Mouse (Mus musculus): ENCODE data around the gene Cd302.

Gene Cd302

DNA sequence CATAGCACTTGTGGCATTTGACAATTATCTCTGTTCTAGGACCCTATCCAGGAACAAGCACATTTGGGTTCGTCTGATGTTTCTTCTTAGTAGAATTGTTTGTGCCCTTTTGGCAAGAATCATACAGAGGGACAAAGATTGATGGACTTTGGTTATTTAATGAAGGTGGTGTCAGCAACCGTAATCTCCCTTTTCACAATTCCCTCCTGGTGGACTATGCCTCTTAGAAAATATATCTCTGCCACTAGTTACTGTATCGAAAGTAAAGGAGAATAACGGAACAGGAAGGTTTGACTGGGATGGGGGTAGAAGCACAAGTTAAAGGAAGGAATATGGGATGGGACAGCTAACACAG, at the start of gene Cd302:
TSS of gene Cd302 (minus strand) at position 22 of the 355 bp plus-strand sequence.
- DNase-seq (ENCODE audit: low spot score in 2 of 2), result no peak

DNA sequence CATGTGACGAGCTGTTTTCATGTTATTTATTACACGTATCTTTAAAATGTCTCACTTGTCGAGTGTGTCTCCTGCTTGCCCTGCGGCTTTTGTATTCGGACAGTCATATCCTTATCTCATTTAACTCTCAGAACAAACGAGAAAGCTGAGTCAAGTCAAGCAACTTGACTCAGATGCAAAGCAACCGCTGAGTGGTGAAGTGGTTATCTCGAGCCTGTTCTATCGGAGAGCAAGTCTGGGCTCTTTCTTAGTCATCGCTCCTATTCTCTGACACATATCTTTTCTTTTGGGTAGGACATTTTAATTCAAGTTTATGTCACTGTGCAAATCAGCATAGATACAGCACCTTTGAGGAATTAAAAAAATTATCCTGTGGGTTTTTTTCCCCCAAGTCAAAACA, 44.4 kb upstream of the Cd302 start:
- no peak for DNase-seq (ENCODE audit: low spot score in 2 of 2)

DNA sequence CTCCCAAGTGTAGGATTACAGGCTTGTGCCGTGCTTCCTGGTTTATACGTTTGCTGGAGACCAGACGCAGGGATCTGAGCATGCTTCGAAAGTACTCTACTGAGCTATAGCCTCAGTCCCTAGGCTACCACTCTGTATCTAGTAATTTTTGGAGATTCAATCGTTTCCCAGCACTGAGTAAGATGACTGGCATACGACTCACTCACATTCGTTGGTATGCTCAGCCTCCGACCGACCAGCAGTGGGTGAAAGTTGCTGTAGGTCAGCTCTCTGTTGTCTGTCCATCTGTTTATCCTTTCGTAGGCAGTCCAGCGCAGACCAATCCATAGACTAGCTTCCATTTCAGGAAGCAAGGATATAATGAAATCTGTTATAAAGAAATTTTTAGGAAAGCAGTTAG, 43.3 kb upstream of the Cd302 start:
- DNase-seq (ENCODE audit: low spot score in 2 of 2), result no peak

DNA sequence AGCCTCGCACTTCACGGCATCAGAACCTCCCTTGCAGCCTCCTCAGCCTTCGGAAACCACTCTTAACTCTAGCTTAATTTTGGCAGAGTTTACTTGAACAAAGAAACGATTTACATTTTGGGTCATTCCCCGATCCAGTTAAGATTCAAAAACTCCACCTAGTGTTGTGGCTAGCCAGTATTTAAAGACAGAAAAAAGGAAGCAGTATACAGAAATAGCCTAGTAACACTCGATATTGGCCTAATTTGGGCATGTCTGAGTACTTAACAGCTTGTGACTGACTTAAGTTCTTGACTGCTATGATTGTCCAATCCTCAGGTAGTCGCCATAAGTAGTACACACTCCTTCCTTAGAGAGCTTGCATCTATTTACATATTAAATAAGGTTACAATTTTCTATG, 42.7 kb upstream of the Cd302 start:
- DNase-seq (ENCODE audit: low spot score in 2 of 2), result no peak

DNA sequence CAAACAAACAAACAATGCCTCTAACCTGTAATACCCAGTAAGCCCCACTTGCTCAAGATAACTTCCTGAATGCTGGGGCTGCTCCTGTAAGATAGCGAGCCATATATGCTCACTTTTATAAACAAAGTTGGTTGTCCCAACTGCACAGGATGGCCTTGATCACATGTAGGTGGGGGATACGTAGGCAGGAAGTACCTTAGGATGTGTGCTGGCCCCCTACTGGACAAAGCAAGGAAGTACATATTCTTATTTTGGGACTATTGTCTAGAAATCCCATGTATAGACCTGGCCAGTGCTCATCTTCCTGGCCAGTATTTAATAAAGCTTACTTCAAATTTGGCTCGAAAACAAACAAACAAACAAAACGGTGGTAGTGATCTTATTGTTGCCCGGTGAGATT, 39.1 kb upstream of the Cd302 start:
- DNase-seq (ENCODE audit: low spot score in 2 of 2), result no peak

DNA sequence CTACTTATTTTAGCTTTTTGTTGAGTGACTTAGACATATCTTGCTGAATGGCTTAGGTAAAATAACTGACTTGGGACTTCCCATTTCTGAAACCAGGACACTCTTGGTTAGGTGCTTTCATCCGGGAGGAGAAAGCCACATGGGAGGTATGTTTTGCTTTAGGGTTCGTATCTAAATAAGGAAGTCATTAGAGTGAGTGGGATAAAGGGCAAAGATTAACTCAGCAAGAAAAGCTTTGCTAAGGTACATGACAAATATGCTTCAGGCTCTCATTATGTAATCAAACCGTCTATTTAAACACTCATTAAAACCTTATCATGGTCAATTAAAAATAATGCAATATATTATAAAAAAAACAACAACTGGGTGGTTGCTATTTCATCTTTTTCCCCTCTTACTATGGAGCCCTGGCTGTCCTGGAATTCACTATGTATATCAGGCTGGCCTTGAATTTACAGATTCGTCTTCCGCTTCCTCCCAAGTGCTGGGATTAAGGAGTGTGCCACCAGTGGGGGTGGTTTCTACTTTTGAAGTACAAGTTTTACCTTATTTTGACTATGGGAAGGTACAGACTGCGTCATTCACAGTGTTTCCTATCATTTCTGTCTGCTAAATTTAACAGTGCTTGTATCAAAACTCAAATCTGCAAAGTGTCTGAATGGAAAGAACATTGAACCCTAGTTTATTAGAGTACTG, 37.9 kb upstream of the Cd302 start:
- DNase-seq (ENCODE audit: low spot score in 2 of 2), result no peak

DNA sequence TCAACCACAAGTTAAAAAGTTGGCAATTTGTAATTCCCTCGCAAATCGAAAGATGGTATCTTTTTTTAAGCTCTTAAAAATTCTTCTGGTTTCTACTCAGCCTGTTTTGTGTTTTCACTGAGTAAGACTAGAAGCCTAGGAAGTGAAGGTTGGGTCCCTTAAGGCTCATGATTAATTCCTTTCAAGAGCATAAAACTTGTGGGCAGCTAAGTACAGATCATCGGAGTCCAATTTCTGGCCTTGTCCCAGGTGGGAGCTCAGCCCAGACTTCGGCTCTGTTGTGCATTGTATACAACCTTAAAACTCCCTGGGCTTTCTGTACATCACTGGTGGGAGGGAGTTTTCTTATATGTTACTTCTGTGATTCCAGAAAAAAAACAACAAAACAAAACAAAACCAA, 19.5 kb upstream of the Cd302 start:
- no peak for DNase-seq (ENCODE audit: low spot score in 2 of 2)

DNA sequence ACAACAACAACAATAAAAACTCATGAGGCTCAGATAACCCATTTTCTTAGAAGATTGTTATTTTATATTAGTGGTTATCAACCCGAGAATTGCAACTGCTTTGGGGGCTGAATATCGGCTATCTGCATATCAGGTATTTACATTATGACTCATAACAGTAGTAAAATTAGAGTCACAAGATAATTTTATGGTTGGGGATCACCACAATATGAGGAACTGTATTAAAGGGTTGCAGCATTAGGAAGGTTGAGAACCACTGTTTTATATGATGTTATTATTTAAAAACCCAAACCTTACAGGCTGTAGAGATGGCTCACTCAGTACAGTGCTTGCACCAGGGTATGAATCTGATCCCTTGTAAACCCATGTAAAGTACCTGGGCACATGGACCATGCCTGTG, 15.0 kb upstream of the Cd302 start:
- no peak for DNase-seq (ENCODE audit: low spot score in 2 of 2)

DNA sequence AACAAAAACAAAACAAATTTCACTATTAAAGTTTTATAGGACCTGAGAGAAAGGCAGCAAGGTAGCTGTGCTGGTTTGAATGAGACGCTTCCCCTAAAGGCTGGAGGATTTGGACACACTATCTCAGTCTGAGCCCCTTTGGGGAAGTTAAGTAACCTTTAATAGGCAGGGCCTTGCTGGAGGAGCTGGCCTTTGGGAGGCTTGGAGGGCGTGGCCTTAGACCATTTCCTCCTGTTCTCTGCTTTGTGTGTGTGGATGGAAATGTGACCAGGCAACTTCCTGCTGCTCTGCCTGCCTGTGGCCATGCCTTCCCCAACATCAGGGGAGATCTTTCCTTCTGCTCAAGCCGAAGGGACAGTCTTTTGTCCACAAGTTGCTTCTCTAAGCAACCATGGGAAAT, 14.0 kb upstream of the Cd302 start:
- DNase-seq (ENCODE audit: low spot score in 2 of 2), result no peak

DNA sequence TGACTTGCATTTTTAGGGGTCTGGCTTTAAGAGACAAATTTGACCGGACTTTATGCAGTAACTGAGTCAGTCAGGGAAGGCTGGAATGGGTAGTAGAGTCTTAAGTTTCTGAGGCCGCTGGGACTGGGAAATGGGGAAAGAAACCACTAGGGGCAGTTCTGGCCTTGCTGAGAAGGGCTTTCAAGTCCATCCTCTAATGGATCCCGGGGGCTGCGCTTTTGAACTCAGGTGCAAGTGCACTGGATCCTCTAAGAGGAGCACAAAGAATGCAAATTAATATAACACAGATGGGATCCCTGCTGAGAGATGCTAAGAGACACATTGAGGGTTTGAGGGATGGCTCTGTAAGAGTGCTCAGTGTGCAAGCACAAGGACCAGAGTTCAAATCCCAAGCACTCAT, 7.1 kb upstream of the Cd302 start:
- no peak for DNase-seq (ENCODE audit: low spot score in 2 of 2)

DNA sequence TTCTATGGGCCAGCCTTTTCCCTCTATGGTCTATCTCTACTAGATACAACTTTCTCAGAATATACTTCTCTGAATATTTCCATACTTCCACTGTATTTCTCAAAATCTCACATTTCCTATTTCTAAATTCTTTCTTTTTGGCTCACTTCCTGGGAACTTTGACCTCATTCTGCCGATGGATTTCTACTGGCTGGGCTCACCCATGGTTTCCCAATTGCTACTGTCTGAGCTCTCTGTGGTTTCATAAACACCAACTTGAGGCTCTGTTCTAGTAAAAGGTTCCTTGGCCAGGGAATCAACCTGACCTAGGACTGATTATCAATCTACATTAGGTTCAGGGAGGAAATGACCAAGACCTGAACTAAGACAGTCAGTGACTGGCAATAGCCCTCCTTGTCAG, 5.2 kb upstream of the Cd302 start:
- no peak for DNase-seq (ENCODE audit: low spot score in 2 of 2)

DNA sequence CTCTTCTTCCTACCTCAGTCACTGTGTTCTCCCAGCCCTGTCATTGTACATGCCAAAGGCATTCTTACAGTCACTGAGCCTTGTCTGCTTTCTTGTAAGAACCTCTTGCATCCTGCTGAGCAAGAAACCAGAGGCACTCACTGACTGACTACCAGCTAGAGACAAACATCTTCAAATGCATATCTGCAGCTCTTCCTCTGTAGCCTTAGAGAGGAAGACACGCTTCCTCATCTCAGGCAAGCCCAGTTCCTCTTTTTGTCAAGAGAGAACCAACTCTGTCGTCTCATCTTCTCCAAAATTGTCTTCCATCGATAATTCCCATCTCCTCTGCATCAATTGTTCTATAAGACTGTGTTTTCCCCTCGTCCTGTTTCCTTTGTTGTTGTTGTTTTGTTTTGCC, 4.3 kb upstream of the Cd302 start:
- DNase-seq (ENCODE audit: low spot score in 2 of 2), result no peak

DNA sequence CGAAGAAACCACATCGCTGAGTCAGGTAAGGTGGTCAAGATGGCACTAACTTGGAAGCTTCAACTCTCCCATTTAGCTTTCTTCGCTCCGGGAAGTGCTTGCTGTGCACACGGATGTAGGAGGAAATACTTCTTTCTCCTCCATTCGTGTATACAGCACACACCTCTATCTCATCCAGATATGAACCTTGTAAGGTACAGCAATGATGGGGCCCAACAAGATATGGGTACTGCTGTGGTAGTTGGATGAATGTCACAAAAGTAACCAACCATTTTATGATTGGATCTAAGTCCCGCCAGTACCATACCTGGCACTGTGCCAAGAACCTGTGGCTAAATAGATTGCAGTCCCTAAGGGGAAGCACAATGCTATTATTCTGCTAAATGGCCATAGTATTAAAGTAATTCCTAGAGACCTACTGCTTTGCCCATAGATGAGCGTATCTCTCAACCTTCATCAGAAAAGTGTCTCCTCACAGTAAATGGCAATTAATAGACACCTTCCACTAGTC, 874 bp upstream of the Cd302 start:
- DNase-seq (ENCODE audit: low spot score in 2 of 2), result no peak

DNA sequence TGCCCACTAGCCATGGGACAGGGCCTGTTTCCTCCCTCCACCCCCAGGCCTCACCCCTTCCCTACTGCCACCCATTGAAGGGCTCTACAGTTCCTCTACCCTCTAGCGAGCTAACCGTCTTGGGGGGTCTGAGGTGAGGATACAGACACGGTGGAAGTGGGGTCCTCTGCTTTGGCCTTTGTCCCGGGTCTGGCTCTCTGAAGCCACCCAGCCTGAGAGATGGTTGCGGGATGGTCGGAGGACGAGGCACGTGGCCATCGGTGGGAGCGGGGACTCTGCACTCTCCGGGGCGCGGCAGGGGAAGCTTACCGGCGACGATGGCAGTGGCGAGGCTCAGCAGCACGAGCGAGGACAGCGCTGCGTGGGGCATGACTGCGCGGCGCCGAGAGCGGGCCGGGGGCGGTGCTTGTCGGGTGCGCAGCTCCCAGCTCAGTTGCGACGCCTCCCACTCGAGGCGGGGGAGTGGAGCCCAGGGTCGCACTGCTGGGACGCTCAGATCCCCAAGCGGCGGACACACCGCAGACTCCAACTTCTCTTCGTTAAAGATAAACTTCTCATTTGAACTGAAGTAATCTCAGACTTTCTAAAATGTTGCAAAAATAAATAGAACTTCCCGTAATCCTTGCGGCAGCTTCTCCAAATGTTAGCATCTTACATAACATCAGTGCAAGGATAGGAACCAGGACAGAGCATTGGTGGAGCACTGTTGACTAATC, 379 bp downstream of the Cd302 start:
- DNase-seq (ENCODE audit: low spot score in 2 of 2), result peak; percentile 44 to 63

DNA sequence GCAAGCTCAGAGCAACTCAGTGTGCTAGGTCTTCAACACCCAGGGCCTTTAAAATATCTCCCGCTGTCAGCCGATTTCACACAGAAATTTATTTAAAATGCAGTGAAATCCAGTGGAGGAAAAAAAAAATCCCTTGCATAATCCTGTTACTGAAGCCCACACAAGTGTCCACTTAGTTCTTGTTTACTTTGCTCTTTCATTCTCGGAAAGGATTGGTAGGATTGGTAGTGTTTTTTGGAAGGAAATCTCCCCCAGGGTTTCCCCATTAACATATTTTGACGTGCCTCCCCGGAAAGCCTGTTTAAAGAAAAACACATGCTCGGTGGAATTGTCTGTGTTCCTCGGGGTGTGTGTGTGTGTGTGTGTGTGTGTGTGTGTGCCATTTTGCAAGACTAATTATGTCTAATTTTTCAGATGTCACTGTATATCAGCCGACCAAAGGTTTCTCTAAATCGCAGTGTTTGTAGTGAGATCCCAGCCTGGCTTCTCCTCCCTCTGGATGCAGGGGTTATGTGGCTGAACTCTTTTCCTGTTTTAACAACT, 1.0 kb downstream of the Cd302 start:
- DNase-seq (ENCODE audit: low spot score in 2 of 2), result peak in 1 of 2 experiments; percentile 9

DNA sequence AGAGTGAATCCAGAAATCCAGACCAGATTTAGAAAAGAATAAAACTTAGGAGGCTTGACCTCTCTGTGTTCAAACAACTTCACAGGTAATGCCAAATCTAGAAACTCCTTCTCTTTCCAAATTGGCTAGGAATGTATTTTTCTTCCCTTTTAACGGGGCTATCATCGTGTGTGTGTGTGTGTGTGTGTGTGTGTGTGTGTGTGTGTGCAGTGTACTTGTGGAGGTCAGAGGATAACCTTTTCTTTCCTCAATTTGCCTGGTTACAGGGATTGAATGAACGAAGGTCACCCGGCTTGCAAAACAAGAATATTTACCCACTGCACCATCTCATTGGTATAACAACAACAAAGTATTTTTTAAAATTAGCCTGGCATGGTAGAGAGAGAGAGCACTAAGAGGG, 1.7 kb downstream of the Cd302 start:
- DNase-seq (ENCODE audit: low spot score in 2 of 2), result no peak

DNA sequence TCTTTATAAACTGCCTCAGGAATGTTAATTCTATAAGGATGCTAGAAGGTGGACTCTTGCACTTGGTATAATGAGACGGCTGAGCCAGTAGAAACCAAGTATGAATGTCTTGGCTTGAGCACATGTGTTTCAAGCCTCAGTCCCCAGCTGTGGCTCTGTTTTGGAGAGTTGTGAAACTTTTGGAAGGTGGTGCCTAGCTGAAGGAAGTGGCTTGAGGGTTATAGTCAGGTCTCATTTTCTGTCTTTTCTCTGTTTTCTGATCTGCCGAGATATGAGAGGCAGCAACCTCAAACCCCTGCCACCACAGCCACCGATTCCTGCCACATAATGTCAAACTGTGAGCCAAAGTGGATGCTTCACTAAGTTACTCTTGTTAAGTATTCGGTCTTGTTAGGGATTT, 5.7 kb downstream of the Cd302 start:
- no peak for DNase-seq (ENCODE audit: low spot score in 2 of 2)

DNA sequence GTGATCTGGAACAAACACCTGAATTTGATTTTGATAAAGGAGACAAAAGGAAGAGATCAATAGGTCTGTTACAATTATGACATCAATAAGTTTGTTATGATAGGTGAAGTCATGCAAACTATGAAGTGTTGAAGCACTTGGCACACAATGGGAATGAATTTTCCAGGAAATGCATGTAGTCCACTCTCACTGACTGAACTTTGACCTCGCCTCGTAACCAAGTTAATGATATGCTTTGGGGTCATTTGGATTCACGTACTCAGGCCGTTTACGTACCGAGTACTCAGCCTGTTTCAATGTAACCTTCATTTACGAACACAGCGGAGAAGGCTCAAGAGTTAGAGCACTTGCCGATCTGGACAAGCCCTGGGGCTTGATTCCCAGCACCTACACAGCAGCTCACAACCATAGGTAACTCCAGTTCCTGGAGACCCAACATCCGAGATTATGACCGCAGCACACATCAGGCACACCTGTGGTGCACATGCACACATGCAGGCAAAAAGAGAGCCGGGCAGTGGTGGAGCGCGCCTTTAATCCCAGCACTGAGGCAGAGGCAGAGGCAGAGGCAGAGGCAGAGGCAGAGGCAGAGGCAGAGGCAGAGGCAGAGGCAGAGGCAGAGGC, 14.3 kb downstream of the Cd302 start:
- DNase-seq (ENCODE audit: low spot score in 2 of 2), result no peak

DNA sequence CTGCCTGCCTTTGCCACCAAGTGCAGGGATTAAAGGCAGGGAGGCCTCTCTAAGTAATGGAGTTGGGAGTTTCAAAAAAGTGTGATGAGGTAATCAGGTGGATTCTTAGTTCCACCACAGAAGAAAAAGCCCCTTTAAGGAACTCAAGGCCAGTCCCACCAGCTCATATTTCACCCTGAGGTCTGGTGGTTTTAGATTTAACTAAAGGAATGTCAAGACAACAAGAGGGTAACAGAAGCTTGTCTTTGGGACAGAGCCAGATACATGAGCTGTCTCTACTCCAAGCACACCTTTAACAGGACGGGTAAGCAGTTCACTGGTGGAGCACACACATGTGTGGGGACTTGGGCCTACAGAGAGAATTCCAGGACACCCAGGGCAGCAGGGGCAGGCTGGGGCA, 16.7 kb downstream of the Cd302 start:
- no peak for DNase-seq (ENCODE audit: low spot score in 2 of 2)

DNA sequence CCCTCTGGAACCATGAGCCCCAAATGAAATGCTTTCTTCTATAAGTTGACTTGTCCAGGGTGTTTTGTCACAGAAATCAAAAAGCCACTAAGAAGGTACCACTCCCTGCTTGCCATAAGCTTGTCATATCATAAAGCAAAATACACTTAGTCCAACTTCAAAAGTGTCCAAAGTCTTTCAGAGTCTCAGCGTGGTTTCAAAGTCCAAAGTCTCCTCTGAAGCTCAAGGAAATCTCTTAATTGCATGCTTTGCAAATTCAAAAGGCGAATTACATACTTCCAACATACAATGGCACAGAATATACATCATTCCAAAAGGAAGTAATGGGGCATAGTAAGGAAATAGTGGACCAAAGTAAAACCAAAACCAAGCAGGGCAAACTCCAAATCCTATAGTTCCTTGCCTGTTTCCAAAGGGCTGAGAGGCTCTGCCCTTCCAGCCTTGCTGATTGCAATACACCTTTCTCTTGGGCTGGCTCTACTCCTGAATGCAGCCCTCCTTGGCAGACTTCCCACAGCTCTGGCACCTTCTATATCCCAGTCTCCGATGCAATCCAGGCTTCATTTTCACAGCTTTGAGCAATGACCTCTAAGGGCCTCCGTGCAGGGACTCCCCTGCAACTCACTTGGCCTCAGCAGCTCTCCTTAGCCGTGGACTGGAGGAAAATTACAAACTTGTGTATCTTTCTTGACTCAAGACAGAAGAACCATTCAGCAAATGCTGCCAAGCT, 23.5 kb downstream of the Cd302 start:
- no peak for DNase-seq (ENCODE audit: low spot score in 2 of 2)

DNA sequence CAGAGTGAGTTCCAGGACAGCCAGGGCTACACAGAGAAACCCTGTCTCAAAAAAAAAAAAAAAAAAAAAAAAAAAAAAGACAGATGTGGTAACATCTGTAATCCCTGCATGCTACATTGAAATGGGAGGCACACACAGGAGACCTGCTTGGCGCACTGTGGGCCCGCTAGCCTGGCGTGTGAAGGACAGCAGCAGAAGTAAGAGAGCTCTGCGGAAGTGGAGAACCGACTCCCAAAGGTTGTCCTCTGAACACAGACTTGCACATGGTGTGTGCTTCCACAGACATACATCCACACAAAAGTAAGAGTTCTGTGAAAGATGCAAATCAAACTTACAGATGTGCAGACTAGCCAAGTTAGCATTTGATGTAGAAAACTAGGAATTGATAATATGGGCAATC, 25.1 kb downstream of the Cd302 start:
- DNase-seq (ENCODE audit: low spot score in 2 of 2), result no peak

DNA sequence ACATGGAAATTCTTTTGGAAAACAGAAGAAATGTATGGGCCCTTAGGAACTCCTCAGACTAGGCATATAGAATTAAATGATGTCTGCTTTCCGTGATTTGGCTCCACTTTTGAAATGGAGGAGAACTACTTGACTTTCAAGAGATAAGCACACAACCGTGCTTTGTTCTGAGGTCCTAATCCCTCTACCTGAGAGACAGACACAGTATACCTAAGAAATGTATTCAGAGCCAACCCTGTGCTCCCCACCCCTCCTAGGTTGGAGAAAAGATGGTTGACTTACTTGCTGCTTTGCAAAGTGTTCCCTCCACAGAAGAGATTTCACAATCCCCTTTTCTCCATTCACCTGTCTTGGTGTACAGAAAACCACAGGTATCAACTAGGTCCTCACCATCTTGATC, 27.5 kb downstream of the Cd302 start:
- no peak for DNase-seq (ENCODE audit: low spot score in 2 of 2)

Data from frontal cortex, postnatal 10 days (tissue).